Mouse (Mus musculus) spleen, postnatal 36 days (tissue): Measurements from ENCODE around the gene Tceanc2.
"Not testable (repeated sequence)": the region's sequence is repeated elsewhere in the genome, so short reads cannot be mapped to it uniquely, and the experiment has no call there.

ENCODE experiments used
- DNase-seq, 2 experiments: peaks; one replicate each; pipeline ENCODE4 v3.0.0; 2022; ENCODE audit warnings: low spot score in 2 of 2, mixed read lengths in 1 of 2

The Tceanc2 gene

GRCm38 (mm10) chr4:107126891-107127524 lies 51.9 kb downstream of the Tceanc2 start:
- no peak for DNase-seq

GRCm38 (mm10) chr4:107126389-107126788 lies 52.5 kb downstream of the Tceanc2 start:
- no peak for DNase-seq

DNA sequence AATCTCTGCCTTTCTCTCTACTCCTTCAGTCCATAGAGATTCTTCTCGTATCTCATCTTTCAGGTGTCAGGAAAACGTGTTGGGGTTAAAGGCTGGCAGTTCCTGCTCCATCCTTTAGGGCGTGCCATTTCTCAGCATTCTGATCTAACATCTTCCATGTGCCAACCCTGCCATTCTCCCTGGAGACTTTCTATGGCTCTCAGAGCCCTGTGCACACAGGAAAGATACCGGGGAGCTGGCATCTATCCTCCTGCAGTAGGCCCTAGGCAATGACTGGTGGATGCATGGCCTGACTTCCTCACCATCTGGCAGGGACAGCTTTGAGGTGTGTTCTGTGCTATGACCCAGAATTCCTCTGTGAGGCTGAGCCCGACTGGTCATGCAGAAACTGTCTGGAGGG lies 53.8 kb downstream of the Tceanc2 start:
- DNase-seq: no peak

GRCm38 (mm10) chr4:107124376-107124775 lies 54.5 kb downstream of the Tceanc2 start:
- DNase-seq: no peak

DNA sequence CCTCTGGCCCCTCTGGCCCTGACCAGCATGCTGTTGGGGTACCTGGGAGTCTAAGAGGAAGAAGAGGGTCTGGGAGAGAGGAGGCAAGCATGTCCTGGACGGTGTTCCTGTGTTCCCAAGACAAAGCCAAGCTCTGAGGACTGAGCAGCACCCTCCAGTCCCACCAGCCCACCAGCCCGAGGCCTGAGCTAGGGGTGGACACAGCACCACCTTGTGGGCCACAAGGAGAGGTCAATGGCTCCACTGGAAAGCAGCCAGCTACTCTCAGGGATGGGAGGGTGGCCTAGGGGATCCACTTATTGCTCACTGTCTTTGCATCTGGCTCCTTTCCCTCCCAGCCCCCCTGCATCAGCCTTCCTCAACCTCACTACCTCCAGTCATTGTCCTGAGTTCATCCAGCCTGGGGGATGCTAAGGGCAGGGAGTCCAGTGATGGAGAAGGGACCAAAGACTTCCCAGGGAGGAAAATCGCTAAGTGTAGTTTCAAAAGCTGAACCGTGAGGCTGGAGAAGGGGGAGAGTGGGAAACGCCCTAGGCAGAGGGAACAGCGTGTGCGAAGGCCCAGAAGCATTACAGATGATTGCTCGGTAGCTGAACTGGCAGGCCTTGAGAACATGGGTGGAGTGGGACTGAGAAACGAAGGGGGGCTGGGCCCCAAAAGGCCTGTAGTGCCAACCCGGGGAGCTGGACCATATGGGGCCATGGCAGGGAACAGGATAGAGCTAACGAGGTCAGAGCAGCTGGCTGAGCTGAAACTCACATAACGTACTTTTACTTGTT lies 57.6 kb downstream of the Tceanc2 start:
- DNase-seq: no peak

- DNase-seq: no peak
Measured at GRCm38 (mm10) chr4:107120676-107121075, 58.2 kb downstream of the Tceanc2 start.

DNA sequence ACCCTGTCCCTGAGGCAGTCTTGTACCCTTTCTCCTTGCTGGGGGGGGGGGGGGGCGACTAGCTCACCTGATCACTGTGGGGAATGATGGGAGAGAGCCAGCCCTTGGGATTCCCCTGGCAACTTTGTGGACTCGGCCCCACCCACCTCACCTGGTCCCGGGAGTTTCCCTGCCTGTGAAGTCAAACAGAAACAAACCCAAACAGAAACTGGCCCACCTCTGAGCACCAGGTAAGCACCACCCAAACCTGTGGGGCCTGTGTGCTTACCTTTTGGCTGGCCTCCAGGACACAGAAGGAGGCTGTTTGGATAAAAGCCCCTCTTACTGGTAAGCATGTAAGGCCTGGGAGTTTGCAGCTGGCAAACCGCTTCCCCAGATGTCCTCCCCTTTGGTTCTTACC lies 59.9 kb downstream of the Tceanc2 start:
- DNase-seq: no peak

DNA sequence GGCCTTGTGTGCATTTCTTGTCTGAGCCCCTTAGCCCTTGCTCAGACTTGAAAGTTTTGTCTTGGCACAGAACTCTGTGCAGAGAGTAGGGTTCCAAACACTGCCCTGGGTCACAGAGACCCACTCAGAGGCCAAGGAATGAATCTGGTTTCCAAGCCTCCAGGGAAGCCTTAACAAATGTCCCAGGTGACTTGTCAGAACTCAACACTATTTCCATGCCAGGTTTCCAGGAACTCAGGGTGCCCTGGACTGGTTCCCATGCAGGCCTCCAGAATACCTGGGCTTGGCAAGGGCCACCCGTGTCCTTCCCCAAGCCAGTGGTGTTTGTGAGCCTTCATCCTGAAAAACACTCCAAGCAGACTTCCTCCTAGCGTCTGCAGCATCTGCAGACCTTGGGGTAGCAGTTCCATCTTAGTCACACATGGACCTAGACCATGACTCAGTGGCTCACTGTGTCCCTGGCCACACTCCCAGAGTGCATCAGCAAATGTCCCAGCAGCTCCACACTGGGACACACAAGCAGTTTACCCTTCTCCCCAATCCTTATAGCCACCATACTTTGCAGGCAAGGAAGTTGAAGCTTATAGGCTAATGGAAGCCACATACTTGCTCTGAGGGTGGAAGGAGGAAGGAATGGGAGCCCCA lies 61.1 kb downstream of the Tceanc2 start:
- no peak for DNase-seq

DNA sequence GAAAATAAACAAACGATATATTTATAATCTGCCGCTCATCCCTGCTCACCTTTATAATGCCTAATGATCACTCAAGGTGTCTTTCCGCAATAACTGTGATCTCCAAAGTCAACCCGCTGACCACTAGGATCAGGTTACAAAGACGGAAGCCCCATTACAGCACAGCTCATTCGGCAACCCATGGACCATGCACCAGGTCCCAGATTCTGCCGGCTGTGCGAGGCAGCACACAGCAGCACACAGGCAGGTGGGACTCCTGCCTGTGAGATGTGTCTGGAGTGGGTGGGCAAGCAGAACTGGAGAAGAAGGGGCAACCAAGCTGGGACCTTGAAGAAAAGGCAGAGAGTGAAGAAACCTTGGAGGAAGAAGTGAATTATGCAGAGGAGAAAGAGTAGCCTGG lies 64.6 kb downstream of the Tceanc2 start:
- DNase-seq: no peak

GRCm38 (mm10) chr4:107109181-107109580 lies 69.7 kb downstream of the Tceanc2 start:
- DNase-seq: not testable (repeated sequence)

GRCm38 (mm10) chr4:107108291-107108731 lies 70.6 kb downstream of the Tceanc2 start:
- no peak for DNase-seq

- DNase-seq: no peak
Measured at GRCm38 (mm10) chr4:107106777-107107176, 72.1 kb downstream of the Tceanc2 start.

DNA sequence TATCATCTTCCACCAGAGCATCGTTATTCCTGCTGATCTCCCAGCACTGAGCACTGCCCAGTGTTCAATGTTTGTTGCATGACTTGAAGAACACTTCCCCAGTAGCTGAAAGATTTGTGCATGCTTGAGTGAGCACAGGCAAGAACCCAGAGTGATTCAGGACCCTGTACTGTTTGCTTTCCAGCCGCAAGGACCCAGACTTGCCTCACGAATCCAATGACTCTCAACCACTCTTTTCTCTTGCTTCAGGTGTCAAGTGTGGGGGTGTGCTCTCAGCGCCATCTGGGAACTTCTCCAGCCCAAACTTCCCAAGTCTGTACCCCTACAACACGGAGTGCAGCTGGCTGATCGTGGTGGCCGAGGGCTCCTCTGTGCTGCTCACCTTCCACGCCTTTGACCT lies 76.7 kb downstream of the Tceanc2 start:
- no peak for DNase-seq

DNA sequence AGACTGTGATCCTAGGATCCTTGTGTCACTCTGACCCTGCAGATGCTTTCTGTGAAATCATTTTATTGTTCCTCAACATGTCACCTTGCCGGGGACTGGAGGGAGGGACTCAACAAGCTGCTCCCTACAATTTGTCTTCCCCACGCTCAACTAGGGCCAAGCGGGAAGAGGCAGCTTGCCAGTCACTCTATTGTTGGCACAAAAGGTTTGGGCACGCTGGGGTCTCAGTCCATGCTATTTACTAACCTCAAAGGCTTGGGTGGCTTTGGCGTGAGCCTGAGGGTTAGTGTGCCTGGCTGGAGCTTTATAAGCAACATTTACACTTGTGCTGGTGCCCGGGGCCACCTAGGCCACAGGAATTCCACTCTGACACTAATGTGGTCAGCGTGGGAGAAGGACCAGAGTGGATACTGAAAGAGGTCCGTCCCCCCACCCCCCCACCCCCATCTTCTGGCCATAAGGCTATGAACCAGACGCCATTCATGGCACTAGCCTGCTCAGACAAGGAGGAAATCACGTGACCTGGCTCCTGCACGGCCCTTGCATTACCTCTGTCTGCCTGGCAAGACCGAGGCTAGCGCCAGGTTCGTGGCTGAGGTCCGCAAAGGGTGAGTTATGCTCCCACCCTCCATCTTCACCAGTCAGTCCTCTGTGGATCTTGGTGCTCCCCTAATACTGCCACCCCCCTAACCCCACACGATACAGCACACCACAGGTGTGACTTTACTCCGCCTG lies 80.0 kb downstream of the Tceanc2 start:
- DNase-seq: no peak

- DNase-seq: no peak
Measured at GRCm38 (mm10) chr4:107098375-107098774, 80.5 kb downstream of the Tceanc2 start.

DNA sequence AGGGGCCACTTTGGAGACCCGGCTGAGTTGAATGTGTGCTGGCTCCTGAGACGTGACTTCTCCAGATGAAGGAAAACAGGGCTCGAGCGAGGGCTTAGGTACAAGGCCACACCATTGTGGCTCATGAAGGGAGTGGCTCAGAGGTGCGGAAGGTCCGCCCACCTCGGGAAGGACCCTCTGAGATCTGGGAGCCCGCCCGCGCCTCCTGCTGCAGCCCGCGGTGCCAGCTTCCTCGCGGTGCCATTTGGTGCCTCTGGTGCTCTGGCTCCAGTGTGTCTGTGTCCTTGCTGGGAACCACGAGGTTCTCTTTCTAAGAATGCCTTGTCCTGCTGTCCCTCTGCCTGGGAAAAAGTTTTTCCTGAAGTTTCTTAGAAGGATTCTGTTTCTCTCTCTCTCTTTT lies 81.0 kb downstream of the Tceanc2 start:
- DNase-seq: no peak

- no peak for DNase-seq
Measured at GRCm38 (mm10) chr4:107096841-107097373, 82.0 kb downstream of the Tceanc2 start, which contains the start of gene Cdcp2. Gene Cdcp2 (plus strand): TSS chr4:107096891.

GRCm38 (mm10) chr4:107096043-107096442 lies 82.9 kb downstream of the Tceanc2 start:
- no peak for DNase-seq

DNA sequence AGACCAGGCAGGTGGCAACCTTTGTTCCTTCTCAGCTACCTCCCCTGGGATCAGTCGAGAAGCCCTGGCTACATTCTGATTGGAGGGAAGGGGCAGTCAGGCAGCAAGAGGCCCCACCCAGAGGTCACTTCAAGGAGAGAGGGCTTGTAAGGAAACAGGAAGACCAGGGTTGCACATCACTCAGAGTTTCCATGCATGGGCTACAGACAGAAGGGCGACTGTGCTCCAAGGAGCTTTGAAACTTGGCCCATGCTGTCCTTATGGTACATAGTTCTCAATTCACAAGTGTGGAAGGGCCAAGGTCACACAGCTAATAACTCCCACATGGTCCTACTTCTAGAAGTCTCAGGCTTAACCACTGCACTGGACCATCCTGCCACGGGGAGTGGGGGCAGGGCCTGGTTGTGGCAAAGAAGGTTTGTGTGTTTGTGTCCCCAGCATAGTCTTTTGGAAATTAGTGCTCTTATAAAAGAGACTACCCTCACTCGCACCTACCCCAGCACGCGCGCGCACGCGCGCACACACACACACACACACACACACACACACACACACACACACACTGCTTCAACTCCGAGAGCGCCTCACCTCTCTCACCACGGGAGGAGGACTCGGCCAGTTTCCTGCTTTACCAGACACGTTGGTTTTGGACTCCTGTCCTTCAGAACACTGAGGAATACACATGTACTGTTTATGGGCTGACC lies 84.3 kb downstream of the Tceanc2 start:
- no peak for DNase-seq

- no peak for DNase-seq
Measured at GRCm38 (mm10) chr4:107091696-107092095, 87.2 kb downstream of the Tceanc2 start.

DNA sequence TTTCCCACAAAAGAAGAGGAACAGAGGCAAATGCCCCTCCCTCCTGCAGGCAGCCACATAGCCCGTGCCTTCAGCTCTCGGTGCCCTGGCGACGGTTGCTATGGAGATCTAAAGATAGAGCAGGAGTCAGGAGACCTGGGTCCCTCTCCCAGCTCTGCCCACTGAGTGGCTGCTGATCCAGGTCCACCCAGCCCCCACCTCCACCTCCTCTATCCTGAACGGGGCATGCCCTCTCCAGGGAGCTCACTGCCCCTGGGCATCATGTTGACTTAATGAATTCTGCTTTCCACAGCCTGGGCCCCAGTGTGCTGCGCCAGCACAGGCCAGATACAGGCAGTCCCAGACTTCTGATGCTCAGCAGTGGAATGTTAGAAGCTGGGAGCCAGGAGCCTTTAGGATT lies 94.1 kb downstream of the Tceanc2 start:
- DNase-seq: no peak
